Mouse (Mus musculus) hindbrain, embryonic 11.5 days (tissue): ENCODE measurements around the gene Ip6k2. TPM values are rescaled to one million over a fixed set of nuclear protein-coding genes. Genes with fewer than 3 reads are reported as not detected.
A peak's percentile ranks its signal among the peaks of the same experiment; 100 is the strongest.

Experiments used
- ATAC-seq: fragments of 200-750 bp; cut with Nextera tagmentation; 2 replicates; pipeline ENCODE4 v1.8.0; 2017; ENCODE audit warnings: mild to moderate bottlenecking, moderate TSS enrichment, moderate library complexity; ENCODE audit not compliant: low FRiP score
- DNase-seq: peaks from one replicate; pipeline ENCODE4 v3.0.0-alpha.2; 2015; ENCODE audit warnings: low spot score
- H3K27ac ChIP-seq: fragments of 300-500 bp; sonication (generic); 2 replicates; pipeline ENCODE4 v1.5.1; 2014; ENCODE audit warnings: mild to moderate bottlenecking, low read depth, low read length
- H3K27me3 ChIP-seq: fragments of 300-500 bp; sonication (generic); 2 replicates; pipeline ENCODE4 v1.6.1; 2014; ENCODE audit warnings: mild to moderate bottlenecking, low read length, moderate library complexity, mixed read lengths; ENCODE audit not compliant: control insufficient read depth, insufficient read depth
- H3K36me3 ChIP-seq: fragments of 300-500 bp; sonication (generic); 2 replicates; pipeline ENCODE4 v1.6.1; 2014; ENCODE audit warnings: mild to moderate bottlenecking, low read length, moderate library complexity, mixed read lengths; ENCODE audit not compliant: control insufficient read depth, insufficient read depth
- H3K4me1 ChIP-seq: fragments of 300-500 bp; sonication (generic); replicated peaks from 2 replicates; pipeline ENCODE4 v1.6.1; 2014; ENCODE audit warnings: low read length, mixed read lengths; ENCODE audit not compliant: control insufficient read depth, insufficient read depth
- H3K4me2 ChIP-seq: fragments of 300-500 bp; sonication (generic); replicated peaks from 2 replicates; pipeline ENCODE4 v1.6.1; 2014; ENCODE audit warnings: mild to moderate bottlenecking, low read depth, low read length
- H3K4me3 ChIP-seq: fragments of 300-500 bp; sonication (generic); 2 replicates; pipeline ENCODE4 v1.5.1; 2014; ENCODE audit warnings: low read depth, low read length
- H3K9ac ChIP-seq: fragments of 300-500 bp; sonication (generic); 2 replicates; pipeline ENCODE4 v1.6.1; 2014; ENCODE audit warnings: low read depth, low read length
- H3K9me3 ChIP-seq: fragments of 300-500 bp; sonication (generic); 2 replicates; pipeline ENCODE4 v1.6.1; 2016; ENCODE audit warnings: low read length; ENCODE audit not compliant: control insufficient read depth
- WGBS: fragments of 180-500 bp; shearing (Covaris S2); extraction: QIAGEN DNeasy Blood & Tissue Kit; methylation state at CpG from one replicate; pipeline ENCODE4 v1.1.7; 2014; 5-methylcytosine and 5-hydroxymethylcytosine counted together
- polyA plus RNA-seq: library from polyadenylated mRNA; unstranded; fragments of >200 nt; fragmentation: Nextera tagmentation; extraction: Ambion mirVana; gene quantifications from 2 replicates; pipeline ENCODE4 v1.2.1, GENCODE M21; 2014

Ip6k2 gene
- polyA plus RNA-seq, 1 experiment from 2014 or later = 136 TPM

DNA sequence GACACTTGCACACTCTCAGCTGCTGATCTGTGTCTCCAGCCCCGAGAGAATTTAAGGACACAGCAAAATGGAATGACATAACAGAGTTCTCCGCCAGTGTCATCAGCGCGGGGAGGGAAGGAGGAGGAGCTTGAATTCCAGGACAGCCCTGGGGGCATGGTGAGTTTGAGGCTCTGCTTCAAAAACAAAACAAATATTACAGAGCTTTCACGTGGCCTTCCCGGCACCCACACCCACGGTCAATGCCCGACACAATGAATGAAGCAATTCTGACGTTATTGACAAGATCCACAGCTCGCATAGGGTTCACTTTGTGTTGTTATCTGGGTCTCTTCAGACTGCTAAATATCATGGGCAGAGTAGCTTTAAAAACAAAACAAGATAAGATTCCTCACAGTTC lies 18.6 kb upstream of the Ip6k2 start:
- Histone ChIP-seq H3K4me2 (no peak overlapping the region), H3K27me3 (no peaks in the 10 kb centered on the region), H3K27ac (no peak overlapping the region), H3K4me1 (no peaks in the 10 kb centered on the region), H3K9me3 (no peaks in the 10 kb centered on the region), H3K9ac (no peak overlapping the region), H3K36me3 (no peaks in the 10 kb centered on the region), H3K4me3 (no peak overlapping the region)
- no peak for DNase-seq
- no peak for ATAC-seq
- WGBS = 83% methylated on average over 10 of the region's 10 CpGs

DNA sequence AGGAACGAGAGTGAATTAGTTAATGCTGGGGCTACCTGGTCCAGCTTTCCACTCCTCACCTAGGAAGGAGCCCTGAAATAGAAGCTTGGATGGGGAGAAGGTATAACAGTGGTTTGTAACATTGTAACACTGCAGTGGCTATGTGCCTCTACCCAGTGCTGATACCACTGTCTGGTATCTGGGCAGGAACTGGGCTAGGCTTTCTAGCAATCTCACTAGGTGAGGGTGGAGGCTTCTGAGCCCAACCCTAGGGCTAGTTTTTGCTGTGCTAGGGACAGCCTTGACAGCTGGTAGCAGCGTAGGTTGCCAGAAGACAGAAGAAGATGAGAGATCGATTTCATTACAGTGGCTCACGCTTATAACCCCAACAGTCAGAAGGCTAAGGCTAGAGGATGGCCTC lies 7.0 kb upstream of the Ip6k2 start:
- 90% methylated on average over 4 of the region's 4 CpGs for WGBS
- Histone ChIP-seq H3K4me1 (no peaks in the 10 kb centered on the region), H3K9me3 (no peaks in the 10 kb centered on the region), H3K27ac (no peak overlapping the region), H3K36me3 (no peaks in the 10 kb centered on the region), H3K4me2 (no peak overlapping the region), H3K27me3 (no peaks in the 10 kb centered on the region), H3K4me3 (no peak overlapping the region), H3K9ac (no peak overlapping the region)
- ATAC-seq (no peak), DNase-seq (no peak)

DNA sequence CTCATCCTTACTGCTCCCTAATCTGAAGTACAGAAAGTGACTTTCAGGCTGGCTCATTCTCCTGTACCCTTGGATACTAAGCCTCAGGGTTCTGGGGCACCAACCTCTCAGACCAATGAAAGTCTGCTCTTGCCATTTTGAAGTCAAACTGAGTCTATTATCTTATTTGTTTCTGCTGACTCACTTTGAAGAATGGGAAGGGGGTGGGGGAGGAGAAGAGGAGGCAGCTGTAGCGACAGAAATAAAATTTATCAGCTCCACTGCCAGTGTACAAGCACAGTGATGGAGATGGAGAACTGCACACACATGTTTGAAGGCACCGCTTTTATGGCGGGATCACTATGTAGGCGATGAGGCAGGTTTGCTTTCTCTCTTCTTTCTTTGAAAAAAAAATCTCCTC lies 6.3 kb upstream of the Ip6k2 start:
- Histone ChIP-seq H3K36me3 (no peaks in the 10 kb centered on the region), H3K9ac (no peak overlapping the region), H3K9me3 (no peaks in the 10 kb centered on the region), H3K4me2 (no peak overlapping the region), H3K27ac (no peak overlapping the region), H3K4me1 (no peaks in the 10 kb centered on the region), H3K27me3 (no peaks in the 10 kb centered on the region), H3K4me3 (no peak overlapping the region)
- whole genome bisulfite sequencing = 82% methylated on average over 4 of the region's 4 CpGs
- no peak for ATAC-seq
- DNase-seq = no peak

DNA sequence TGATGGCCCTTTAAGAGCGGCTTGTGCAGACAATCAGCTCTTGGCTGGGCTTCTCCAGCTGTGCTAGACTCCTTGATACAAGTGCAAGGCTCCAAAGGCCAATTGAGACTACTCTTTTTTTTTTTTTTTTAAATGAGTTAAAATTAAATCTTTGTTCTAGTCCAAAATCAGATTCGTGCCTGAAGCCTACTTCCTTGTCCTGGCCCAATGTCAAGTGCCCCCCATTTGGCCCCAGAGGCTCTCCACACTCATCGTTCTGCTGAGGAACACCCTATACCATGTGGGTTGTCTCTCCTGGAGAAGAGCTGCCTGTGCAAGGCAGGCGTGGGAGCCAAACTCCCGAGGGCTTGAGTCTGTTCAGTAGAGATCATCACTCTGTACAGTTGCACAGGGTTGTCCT lies 2.6 kb upstream of the Ip6k2 start:
- no peaks in the 10 kb centered on the region for H3K9me3 ChIP-seq
- no peak overlapping the region for H3K9ac ChIP-seq
- no peak overlapping the region for H3K4me3 ChIP-seq
- no peaks in the 10 kb centered on the region for H3K27me3 ChIP-seq
- ATAC-seq (no peak), DNase-seq (no peak)
- WGBS = 62% methylated on average over 5 of the region's 5 CpGs
- no peaks in the 10 kb centered on the region for H3K36me3 ChIP-seq
- H3K4me1 ChIP-seq = peaks cover 4% of the 10 kb centered on the region; the same call in 1 of the 2 replicates
- H3K4me2 ChIP-seq = no peak overlapping the region
- no peak overlapping the region for H3K27ac ChIP-seq

DNA sequence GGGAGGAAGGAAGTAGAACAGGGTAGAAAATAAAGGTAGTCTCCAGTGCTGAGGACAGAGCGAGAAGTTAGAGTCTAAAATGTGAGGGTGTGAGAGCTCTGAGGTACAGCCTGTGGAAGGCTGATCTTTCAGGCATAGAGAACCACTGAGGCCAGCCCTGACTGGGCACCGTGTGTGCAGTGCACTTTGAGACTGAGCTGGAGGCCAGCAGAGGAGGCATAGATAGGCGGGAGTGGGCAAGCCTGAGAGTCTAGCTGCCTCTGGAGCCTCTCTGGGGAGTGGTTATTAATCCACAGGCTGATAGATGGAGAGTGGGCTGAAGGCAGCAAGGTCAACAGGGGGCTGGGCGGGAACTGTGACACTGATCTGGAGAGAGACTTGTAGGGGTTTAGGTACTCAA lies 1.7 kb upstream of the Ip6k2 start:
- Histone ChIP-seq H3K27ac (no peak overlapping the region), H3K4me2 (no peak overlapping the region), H3K4me3 (no peak overlapping the region), H3K27me3 (no peaks in the 10 kb centered on the region), H3K9me3 (no peaks in the 10 kb centered on the region), H3K36me3 (no peaks in the 10 kb centered on the region), H3K4me1 (peaks cover 6% of the 10 kb centered on the region; the same call in 1 of the 2 replicates), H3K9ac (no peak overlapping the region)
- ATAC-seq (no peak), DNase-seq (no peak)
- 56% methylated on average over 4 of the region's 4 CpGs for WGBS

DNA sequence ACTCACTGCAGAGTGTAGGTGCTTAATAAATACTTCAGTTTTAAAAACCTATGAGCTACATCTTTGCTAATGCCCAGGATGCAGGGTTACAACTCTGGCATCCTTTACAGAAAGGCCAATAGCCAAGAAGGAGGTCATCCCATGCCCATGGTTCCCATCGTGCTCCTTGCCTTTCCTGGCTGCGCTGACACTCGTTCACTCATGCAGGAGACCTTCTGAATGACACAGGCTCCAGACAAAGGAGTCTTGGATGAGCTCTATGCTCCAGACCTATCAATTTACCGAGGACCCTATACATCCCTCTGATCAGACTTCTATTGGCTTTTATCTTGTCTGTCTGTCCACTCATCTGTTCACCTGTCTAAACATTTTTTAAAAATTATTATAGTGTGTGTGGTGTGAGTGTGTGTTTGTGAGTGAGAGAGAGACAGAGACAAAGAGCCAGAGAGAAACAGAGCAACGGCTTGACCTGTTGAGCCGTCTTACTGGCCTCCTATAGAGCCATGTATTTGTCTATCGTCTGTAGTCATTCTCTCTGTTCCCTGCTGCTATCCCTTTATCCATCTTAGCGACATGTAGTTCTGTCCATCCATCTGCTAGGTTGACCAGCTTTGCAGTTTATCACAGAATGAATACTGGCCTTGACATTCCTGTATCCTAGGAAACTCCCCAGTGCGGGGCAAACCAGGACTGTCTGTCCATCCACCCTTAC lies 604 bp upstream of the Ip6k2 start:
- peak; percentile 44 for DNase-seq
- Histone ChIP-seq H3K4me3 (peak overlapping the region; percentile 88), H3K27me3 (no peaks in the 10 kb centered on the region), H3K27ac (peak overlapping the region; percentile 98), H3K9ac (peak overlapping the region; percentile 45; the same call in 1 of the 2 replicates), H3K36me3 (no peaks in the 10 kb centered on the region), H3K9me3 (no peaks in the 10 kb centered on the region), H3K4me1 (peaks cover 6% of the 10 kb centered on the region; the same call in 1 of the 2 replicates), H3K4me2 (peak overlapping the region; percentile 50)
- WGBS = 12% methylated on average over 9 of the region's 9 CpGs
- ATAC-seq = peak; percentile 34

DNA sequence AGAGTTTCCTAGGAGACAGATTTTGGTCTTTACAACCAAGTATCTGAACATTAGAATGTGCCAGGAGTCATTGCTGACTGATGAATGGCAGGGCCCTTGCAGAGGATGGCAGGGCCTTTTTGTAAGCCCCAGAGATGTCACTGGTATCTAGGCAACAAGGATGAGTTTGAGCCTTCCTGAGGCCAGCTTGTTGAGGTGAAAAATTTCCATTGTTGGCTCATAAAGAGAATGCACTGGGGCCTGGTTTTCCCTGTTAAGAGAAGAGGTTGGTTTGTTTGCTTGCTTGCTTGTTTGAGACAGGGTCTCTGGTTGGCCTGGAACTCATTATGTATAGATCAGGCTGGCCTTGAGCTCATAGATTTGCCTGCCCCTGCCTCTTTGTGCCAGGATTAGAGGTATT lies 1.8 kb downstream of the Ip6k2 start:
- no peaks in the 10 kb centered on the region for H3K27me3 ChIP-seq
- H3K4me3 ChIP-seq = peak overlapping the region; percentile 88
- ATAC-seq (no peak; the same call in 1 of the 2 replicates), DNase-seq (peak; percentile 60)
- no peaks in the 10 kb centered on the region for H3K36me3 ChIP-seq
- H3K4me1 ChIP-seq = peaks cover 6% of the 10 kb centered on the region; the same call in 1 of the 2 replicates
- peak overlapping the region; percentile 98 for H3K27ac ChIP-seq
- H3K9ac ChIP-seq = peak overlapping the region; percentile 44; the same call in 1 of the 2 replicates
- H3K4me2 ChIP-seq = peak overlapping the region; percentile 64
- H3K9me3 ChIP-seq = no peaks in the 10 kb centered on the region

DNA sequence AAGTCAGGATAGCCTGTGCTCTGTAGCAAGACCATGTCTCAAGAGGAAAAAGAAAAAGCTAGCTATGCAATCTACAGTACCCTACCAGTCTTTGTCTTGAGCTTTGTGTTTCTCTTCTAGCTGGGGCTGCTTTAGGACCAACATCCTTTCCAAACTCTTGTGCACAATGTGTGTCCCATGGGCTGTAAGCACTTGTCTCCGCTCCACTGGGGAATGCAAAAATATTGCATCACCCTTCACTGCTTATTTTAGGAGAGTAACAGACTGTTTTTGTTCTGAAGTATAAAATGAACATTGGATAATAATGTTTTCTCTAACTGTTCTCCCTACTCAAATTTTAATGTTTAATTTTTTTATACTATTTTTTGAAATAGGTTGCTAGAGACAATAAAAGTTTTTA lies 2.9 kb downstream of the Ip6k2 start:
- H3K9ac ChIP-seq = no peak overlapping the region
- no peak for DNase-seq
- WGBS = 90% methylated on average over 1 of the region's 1 CpGs
- peaks cover 6% of the 10 kb centered on the region; the same call in 1 of the 2 replicates for H3K4me1 ChIP-seq
- no peaks in the 10 kb centered on the region for H3K36me3 ChIP-seq
- H3K27me3 ChIP-seq = no peaks in the 10 kb centered on the region
- H3K4me3 ChIP-seq = no peak overlapping the region
- H3K27ac ChIP-seq = no peak overlapping the region
- no peak overlapping the region for H3K4me2 ChIP-seq
- H3K9me3 ChIP-seq = no peaks in the 10 kb centered on the region
- no peak for ATAC-seq

DNA sequence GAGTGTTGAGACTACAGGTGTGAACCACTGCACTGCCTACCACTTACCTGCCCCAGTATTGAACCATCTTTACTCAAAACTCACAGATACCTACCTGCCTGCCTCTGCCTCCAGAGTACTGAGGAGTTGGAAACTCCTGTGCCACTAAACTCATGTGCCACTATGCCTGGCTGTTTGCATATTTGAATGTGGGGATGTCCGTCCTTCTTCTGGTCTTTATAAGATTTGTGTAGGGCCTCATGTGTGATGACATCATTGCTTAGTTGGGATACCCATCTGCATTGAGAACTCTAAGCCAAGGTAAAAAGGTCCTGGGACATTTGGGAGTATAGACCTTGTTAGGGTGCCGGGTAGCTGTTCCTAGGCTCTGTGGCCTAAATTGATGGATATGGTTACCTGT lies 3.5 kb downstream of the Ip6k2 start:
- H3K9ac ChIP-seq = no peak overlapping the region

More for the DNA sequence above, 3.5 kb downstream of the Ip6k2 start:
- Histone ChIP-seq H3K4me1 (peaks cover 6% of the 10 kb centered on the region; the same call in 1 of the 2 replicates), H3K36me3 (no peaks in the 10 kb centered on the region), H3K4me3 (no peak overlapping the region), H3K27me3 (no peaks in the 10 kb centered on the region), H3K27ac (no peak overlapping the region), H3K9me3 (no peaks in the 10 kb centered on the region), H3K4me2 (no peak overlapping the region)
- DNase-seq = no peak
- no peak for ATAC-seq
- WGBS = 90% methylated on average over 2 of the region's 2 CpGs
